Mouse (Mus musculus): ENCODE data around the gene Htra3. TPM values are rescaled to one million over a fixed set of nuclear protein-coding genes. Genes with fewer than 3 reads are reported as not detected.
A peak's percentile ranks its signal among the peaks of the same experiment; 100 is the strongest.

The Htra3 gene
- polyA plus RNA-seq, 1 experiment from 2014 or later: 3.4 TPM

- no peak for ATAC-seq (ENCODE audit: insufficient number of reproducible peaks, insufficient read depth, low FRiP score, low TSS enrichment, low read depth)
- WGBS: 76% methylated on average over 3 of the region's 3 CpGs
- H3K4me1 ChIP-seq (replicated peaks): peaks cover 6% of the 10 kb centered on the region
- no peaks in the 10 kb centered on the region for H3K9me3 ChIP-seq
- H3K36me3 ChIP-seq: no peaks in the 10 kb centered on the region
- no peaks in the 10 kb centered on the region; the same call in 1 of the 2 replicates for H3K27me3 ChIP-seq
- no peak overlapping the region for H3K27ac ChIP-seq
- no peak overlapping the region for H3K9ac ChIP-seq (replicated peaks)
- no peak overlapping the region for H3K4me2 ChIP-seq
- no peak overlapping the region for H3K4me3 ChIP-seq (replicated peaks)
These were observed 48.4 kb downstream of the Htra3 start for GRCm38 (mm10) chr5:35631224-35631623.

- ATAC-seq (ENCODE audit: insufficient number of reproducible peaks, insufficient read depth, low FRiP score, low TSS enrichment, low read depth): no peak
- H3K4me3 ChIP-seq (replicated peaks): no peak overlapping the region
- no peaks in the 10 kb centered on the region for H3K9me3 ChIP-seq
- no peak overlapping the region for H3K4me2 ChIP-seq
- no peak overlapping the region for H3K27ac ChIP-seq
- no peaks in the 10 kb centered on the region for H3K36me3 ChIP-seq
- H3K4me1 ChIP-seq (replicated peaks): peaks cover 6% of the 10 kb centered on the region
- H3K27me3 ChIP-seq: no peaks in the 10 kb centered on the region; the same call in 1 of the 2 replicates
- no peak overlapping the region for H3K9ac ChIP-seq (replicated peaks)
- WGBS: 82% methylated on average over 1 of the region's 1 CpGs
These were observed 48.9 kb downstream of the Htra3 start for GRCm38 (mm10) chr5:35630706-35631105.

DNA sequence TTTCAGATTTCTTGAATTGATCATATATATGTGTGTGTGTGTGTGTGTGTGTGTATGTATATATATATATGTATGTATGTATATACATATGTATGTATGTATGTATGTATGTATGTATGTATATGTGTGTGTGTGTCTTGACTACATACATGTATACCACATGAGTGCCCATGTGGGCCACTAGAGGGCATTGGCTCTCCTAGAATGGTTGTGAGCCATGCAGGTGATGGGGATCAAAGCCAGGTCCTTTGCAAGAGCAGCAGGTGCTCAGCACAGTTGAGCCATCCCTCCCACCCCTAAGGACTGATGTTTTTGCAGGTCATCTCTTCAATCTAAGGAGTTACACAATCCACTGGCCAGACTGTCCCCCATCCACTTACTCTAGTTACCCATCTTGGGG lies 50.2 kb downstream of the Htra3 start:
- H3K4me3 ChIP-seq (replicated peaks): no peak overlapping the region
- no peak overlapping the region for H3K9ac ChIP-seq (replicated peaks)
- no peak overlapping the region for H3K4me2 ChIP-seq
- H3K4me1 ChIP-seq (replicated peaks): peaks cover 6% of the 10 kb centered on the region
- no peaks in the 10 kb centered on the region for H3K36me3 ChIP-seq
- H3K27ac ChIP-seq: no peak overlapping the region
- no peaks in the 10 kb centered on the region for H3K9me3 ChIP-seq
- no peaks in the 10 kb centered on the region; the same call in 1 of the 2 replicates for H3K27me3 ChIP-seq
- no peak for ATAC-seq (ENCODE audit: insufficient number of reproducible peaks, insufficient read depth, low FRiP score, low TSS enrichment, low read depth)

DNA sequence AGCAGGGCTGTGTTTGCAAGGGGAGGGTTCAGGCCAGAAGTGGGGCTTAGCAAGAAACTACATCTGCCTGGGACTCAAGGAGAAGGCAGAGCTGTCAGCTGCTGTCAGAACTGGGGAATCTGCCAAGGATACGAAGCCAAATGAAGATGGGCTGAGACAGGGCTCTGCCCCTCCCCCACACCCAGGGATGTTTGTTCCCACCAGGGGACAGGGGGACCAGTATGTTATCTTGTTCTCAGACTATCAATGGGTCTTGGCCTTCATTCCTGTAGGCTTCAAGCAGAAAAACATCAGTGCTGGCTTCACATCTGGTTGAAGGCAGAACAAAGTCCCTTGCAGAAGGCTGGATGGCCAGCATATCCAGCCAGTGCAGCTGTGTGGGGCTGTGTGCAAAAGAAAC lies 50.9 kb downstream of the Htra3 start:
- Histone ChIP-seq H3K9me3 (no peaks in the 10 kb centered on the region), H3K27ac (no peak overlapping the region), H3K9ac (replicated peaks) (no peak overlapping the region), H3K36me3 (no peaks in the 10 kb centered on the region), H3K4me1 (replicated peaks) (peaks cover 6% of the 10 kb centered on the region), H3K4me3 (replicated peaks) (no peak overlapping the region), H3K27me3 (no peaks in the 10 kb centered on the region; the same call in 1 of the 2 replicates), H3K4me2 (no peak overlapping the region)
- no peak for ATAC-seq (ENCODE audit: insufficient number of reproducible peaks, insufficient read depth, low FRiP score, low TSS enrichment, low read depth)
- 48% methylated on average over 1 of the region's 1 CpGs for WGBS

- no peaks in the 10 kb centered on the region; the same call in 1 of the 2 replicates for H3K27me3 ChIP-seq
- no peak overlapping the region for H3K4me2 ChIP-seq
- ATAC-seq (ENCODE audit: insufficient number of reproducible peaks, insufficient read depth, low FRiP score, low TSS enrichment, low read depth): no peak
- 54% methylated on average over 7 of the region's 7 CpGs for WGBS
- H3K9me3 ChIP-seq: no peaks in the 10 kb centered on the region
- no peak overlapping the region for H3K4me3 ChIP-seq (replicated peaks)
- no peaks in the 10 kb centered on the region for H3K36me3 ChIP-seq
- no peak overlapping the region for H3K27ac ChIP-seq
- H3K4me1 ChIP-seq (replicated peaks): no peaks in the 10 kb centered on the region
- H3K9ac ChIP-seq (replicated peaks): no peak overlapping the region
These were observed 52.2 kb downstream of the Htra3 start for GRCm38 (mm10) chr5:35627307-35627840.

DNA sequence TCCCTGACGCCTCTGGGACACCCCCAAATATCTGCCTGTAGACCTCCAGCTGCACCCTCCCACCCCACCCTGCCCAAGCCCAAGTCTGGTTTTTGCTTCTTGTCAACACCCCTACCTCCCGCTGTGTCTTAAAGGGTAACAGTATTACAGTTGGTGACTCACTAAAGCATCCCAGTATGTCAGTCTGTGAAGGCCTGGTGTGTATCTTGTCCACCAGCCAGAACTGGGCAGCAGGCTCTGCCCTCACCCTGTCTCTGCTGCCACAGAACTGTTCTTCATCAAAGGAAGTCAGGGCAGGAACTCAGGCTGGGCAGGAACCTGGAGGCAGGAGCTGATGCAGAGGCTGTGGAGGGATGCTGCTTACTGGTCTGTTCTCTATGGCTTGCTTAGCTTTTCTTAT lies 53.2 kb downstream of the Htra3 start:
- Histone ChIP-seq H3K9me3 (no peaks in the 10 kb centered on the region), H3K27me3 (no peaks in the 10 kb centered on the region), H3K27ac (no peak overlapping the region), H3K9ac (replicated peaks) (no peak overlapping the region), H3K4me2 (no peak overlapping the region), H3K4me3 (replicated peaks) (no peak overlapping the region), H3K36me3 (no peaks in the 10 kb centered on the region), H3K4me1 (replicated peaks) (peaks cover 3% of the 10 kb centered on the region)
- WGBS: 94% methylated on average over 2 of the region's 2 CpGs
- no peak for ATAC-seq (ENCODE audit: insufficient number of reproducible peaks, insufficient read depth, low FRiP score, low TSS enrichment, low read depth)

- no peak for ATAC-seq (ENCODE audit: insufficient number of reproducible peaks, insufficient read depth, low FRiP score, low TSS enrichment, low read depth)
- WGBS: 72% methylated on average over 4 of the region's 4 CpGs
- Histone ChIP-seq H3K4me1 (replicated peaks) (peaks cover 13% of the 10 kb centered on the region), H3K4me2 (no peak overlapping the region), H3K4me3 (replicated peaks) (no peak overlapping the region), H3K27me3 (no peaks in the 10 kb centered on the region), H3K9ac (replicated peaks) (no peak overlapping the region), H3K27ac (no peak overlapping the region), H3K9me3 (no peaks in the 10 kb centered on the region), H3K36me3 (no peaks in the 10 kb centered on the region)
These were observed 54.8 kb downstream of the Htra3 start for GRCm38 (mm10) chr5:35624751-35625239.

DNA sequence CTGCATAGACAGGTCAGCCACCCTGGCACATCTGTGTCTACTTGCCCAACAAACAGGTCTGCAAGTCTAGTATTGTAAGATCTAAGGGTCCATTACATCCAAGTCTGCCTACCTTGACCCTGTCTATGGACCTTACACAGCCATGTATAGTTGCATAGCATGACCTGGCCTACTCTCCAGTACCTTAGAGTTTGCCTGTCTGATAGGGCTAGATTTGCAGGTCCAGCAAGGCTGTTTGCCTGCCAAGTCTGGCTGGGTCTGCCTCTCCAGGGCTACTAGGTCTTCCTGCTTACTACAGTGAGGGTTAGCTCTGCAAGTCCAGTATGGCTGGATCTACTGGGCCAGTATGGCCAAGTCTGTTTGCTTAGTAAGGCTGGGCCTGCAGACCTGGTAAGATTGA lies 55.8 kb downstream of the Htra3 start:
- Histone ChIP-seq H3K4me2 (no peak overlapping the region), H3K9me3 (no peaks in the 10 kb centered on the region), H3K27me3 (no peaks in the 10 kb centered on the region), H3K9ac (replicated peaks) (no peak overlapping the region), H3K4me3 (replicated peaks) (no peak overlapping the region), H3K4me1 (replicated peaks) (peaks cover 13% of the 10 kb centered on the region), H3K36me3 (no peaks in the 10 kb centered on the region), H3K27ac (no peak overlapping the region)
- ATAC-seq (ENCODE audit: insufficient number of reproducible peaks, insufficient read depth, low FRiP score, low TSS enrichment, low read depth): no peak

DNA sequence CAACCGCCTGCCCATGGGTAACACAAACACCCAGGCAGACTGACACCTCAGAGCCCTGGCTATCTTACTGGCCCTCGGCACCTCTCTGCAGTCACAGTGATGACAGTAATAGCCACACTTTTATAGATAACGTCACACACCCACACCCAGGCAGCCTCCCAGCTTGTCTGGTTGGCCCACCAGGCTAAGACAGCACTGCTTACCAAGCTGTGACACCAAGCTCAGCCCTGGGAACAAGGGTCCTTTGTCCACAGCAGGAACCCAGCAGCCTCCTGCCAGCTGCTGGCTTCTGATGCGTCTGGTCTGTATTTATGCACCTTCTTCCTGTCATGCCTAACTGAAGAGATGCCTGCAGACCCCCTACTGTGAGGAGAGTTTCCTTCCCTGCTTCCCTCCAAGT lies 58.5 kb downstream of the Htra3 start:
- ATAC-seq (ENCODE audit: insufficient number of reproducible peaks, insufficient read depth, low FRiP score, low TSS enrichment, low read depth): no peak
- H3K4me3 ChIP-seq (replicated peaks): no peak overlapping the region
- peaks cover 28% of the 10 kb centered on the region for H3K4me1 ChIP-seq (replicated peaks)
- no peaks in the 10 kb centered on the region for H3K9me3 ChIP-seq
- H3K27ac ChIP-seq: no peak overlapping the region
- H3K9ac ChIP-seq (replicated peaks): no peak overlapping the region
- 35% methylated on average over 4 of the region's 4 CpGs for WGBS
- H3K4me2 ChIP-seq: no peak overlapping the region
- H3K27me3 ChIP-seq: no peaks in the 10 kb centered on the region
- no peaks in the 10 kb centered on the region for H3K36me3 ChIP-seq

DNA sequence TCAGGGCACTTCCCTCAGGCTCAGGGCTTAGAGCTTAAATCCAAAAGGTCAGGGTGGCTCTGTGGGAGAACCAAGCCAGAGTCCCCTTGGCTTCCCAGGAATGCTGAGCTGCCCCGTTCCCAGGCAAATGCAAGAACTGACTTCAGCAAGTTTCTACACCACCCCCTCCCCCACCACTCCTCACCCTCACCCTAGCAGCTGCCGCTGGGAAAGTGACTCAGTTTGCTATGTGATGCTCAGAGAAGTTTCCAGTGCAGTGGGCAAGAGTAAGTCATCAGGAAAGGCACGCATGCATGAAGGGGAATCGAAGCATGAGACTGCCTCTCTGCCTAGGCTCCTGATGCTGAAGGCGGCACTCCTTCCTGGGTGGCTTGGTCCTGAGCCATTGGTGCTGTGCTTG lies 62.6 kb downstream of the Htra3 start:
- H3K9me3 ChIP-seq: no peaks in the 10 kb centered on the region
- no peak overlapping the region for H3K4me3 ChIP-seq (replicated peaks)
- H3K9ac ChIP-seq (replicated peaks): no peak overlapping the region
- H3K4me1 ChIP-seq (replicated peaks): peaks cover 28% of the 10 kb centered on the region
- no peak for ATAC-seq (ENCODE audit: insufficient number of reproducible peaks, insufficient read depth, low FRiP score, low TSS enrichment, low read depth)
- H3K36me3 ChIP-seq: no peaks in the 10 kb centered on the region
- no peak overlapping the region for H3K4me2 ChIP-seq
- H3K27ac ChIP-seq: peak overlapping the region; percentile 72
- H3K27me3 ChIP-seq: no peaks in the 10 kb centered on the region
- 48% methylated on average over 5 of the region's 5 CpGs for WGBS

DNA sequence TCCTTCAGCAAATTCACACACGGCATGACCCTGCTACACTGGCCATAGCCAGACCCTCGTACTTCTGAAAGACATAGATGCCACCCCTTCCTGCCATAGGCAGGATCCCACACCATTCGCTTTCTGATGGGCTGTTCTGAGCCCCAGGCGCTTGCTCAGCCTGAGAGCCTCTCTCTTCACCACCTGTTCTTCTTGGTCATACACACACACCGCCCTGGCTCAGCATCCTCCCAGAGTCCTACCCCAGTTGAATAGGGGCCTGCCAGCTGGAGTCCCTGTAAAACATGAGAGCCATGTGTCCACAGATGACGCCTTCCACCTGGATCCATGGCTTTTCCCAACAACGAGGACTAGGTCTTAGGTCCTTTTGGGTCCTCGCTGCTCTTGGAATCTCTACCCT lies 66.9 kb downstream of the Htra3 start:
- ATAC-seq (ENCODE audit: insufficient number of reproducible peaks, insufficient read depth, low FRiP score, low TSS enrichment, low read depth): no peak
- Histone ChIP-seq H3K36me3 (0 out of 2 replicates have a peak, but pooled peaks cover 4% of the 10 kb centered on the region), H3K9ac (replicated peaks) (no peak overlapping the region), H3K4me1 (replicated peaks) (peaks cover 49% of the 10 kb centered on the region), H3K9me3 (no peaks in the 10 kb centered on the region), H3K4me3 (replicated peaks) (no peak overlapping the region), H3K27me3 (no peaks in the 10 kb centered on the region), H3K27ac (no peak overlapping the region), H3K4me2 (no peak overlapping the region)
- 82% methylated on average over 8 of the region's 8 CpGs for WGBS

DNA sequence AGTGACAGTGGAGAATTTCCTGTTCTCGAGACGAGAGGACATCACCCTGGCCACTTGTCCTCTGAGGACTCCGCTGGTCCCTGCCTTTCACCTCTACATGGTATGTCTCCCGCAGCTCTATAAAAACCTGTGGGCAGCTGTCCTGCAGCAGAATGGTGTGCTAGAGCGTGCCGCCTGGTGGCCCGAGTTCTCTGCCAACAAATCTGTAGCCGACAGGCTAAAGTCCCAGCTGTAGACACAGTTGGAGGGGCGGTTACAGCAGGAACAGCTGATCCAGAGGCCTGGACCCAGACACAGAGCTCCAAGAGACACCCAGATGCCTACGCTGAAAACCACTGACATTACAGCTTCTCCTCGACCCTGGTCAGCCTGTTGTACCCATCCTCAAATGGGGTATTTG lies 67.7 kb downstream of the Htra3 start:
- H3K27me3 ChIP-seq: no peaks in the 10 kb centered on the region
- H3K4me1 ChIP-seq (replicated peaks): peaks cover 45% of the 10 kb centered on the region
- H3K4me3 ChIP-seq (replicated peaks): no peak overlapping the region
- no peaks in the 10 kb centered on the region for H3K9me3 ChIP-seq
- no peak overlapping the region for H3K9ac ChIP-seq (replicated peaks)
- 79% methylated on average over 11 of the region's 11 CpGs for WGBS
- no peak for ATAC-seq (ENCODE audit: insufficient number of reproducible peaks, insufficient read depth, low FRiP score, low TSS enrichment, low read depth)
- no peak overlapping the region for H3K27ac ChIP-seq
- no peak overlapping the region for H3K4me2 ChIP-seq
- 0 out of 2 replicates have a peak, but pooled peaks cover 6% of the 10 kb centered on the region for H3K36me3 ChIP-seq
